Mouse (Mus musculus) kidney, adult 2 months (tissue): ENCODE measurements around the gene Purb.

Source experiments
- CTCF ChIP-seq: fragments of 200-500 bp; conservative IDR thresholded peaks from 2 replicates; pipeline ENCODE4 v1.5.1; 2011; ENCODE audit warnings: low read depth, mild to moderate bottlenecking, control low read depth, low read length, moderate library complexity, mixed read lengths; ENCODE audit not compliant: insufficient read depth, insufficient read length
- POLR2A ChIP-seq: fragments of 200-500 bp; IDR thresholded peaks from one replicate; pipeline ENCODE4 v1.6.1; 2011; ENCODE audit warnings: low read depth, low read length, control low read depth

- TF ChIP-seq CTCF (no peak), POLR2A (no peak)
Observed at GRCm38 (mm10) chr11:6480191-6480590, 4.5 kb upstream of the Purb start.
